Mouse (Mus musculus) NIH3T3 (cell line): ENCODE data around the gene Pla2r1.

Experiments used
- DNase-seq: peaks from one replicate; pipeline ENCODE4 v3.0.0-alpha.2; 2012; ENCODE audit warnings: low read depth

Pla2r1 gene

GRCm38 (mm10) chr2:60552902-60553682 is at the start of gene Pla2r1:
Gene Pla2r1, minus strand, starts transcription at chr2:60553308.
- DNase-seq = peak; percentile 76

GRCm38 (mm10) chr2:60601326-60601725 is 48.2 kb upstream of the Pla2r1 start:
- DNase-seq = no peak

GRCm38 (mm10) chr2:60600863-60601262 is 47.8 kb upstream of the Pla2r1 start:
- DNase-seq = peak; percentile 13

GRCm38 (mm10) chr2:60583416-60583815 is 30.3 kb upstream of the Pla2r1 start:
- peak; percentile 33 for DNase-seq

GRCm38 (mm10) chr2:60554561-60554960 is 1.5 kb upstream of the Pla2r1 start:
- no peak for DNase-seq

GRCm38 (mm10) chr2:60552177-60552901 is 769 bp downstream of the Pla2r1 start:
- DNase-seq = peak; percentile 17

- no peak for DNase-seq
Observed at GRCm38 (mm10) chr2:60551673-60552072, 1.4 kb downstream of the Pla2r1 start.

- DNase-seq = peak; percentile 17
Observed at GRCm38 (mm10) chr2:60550521-60550920, 2.6 kb downstream of the Pla2r1 start.

- DNase-seq = peak; percentile 57
Observed at GRCm38 (mm10) chr2:60549851-60550250, 3.3 kb downstream of the Pla2r1 start.

- DNase-seq = peak; percentile 82
Observed at GRCm38 (mm10) chr2:60546082-60546481, 7.0 kb downstream of the Pla2r1 start.

GRCm38 (mm10) chr2:60544006-60544405 is 9.1 kb downstream of the Pla2r1 start:
- no peak for DNase-seq

GRCm38 (mm10) chr2:60541745-60542144 is 11.4 kb downstream of the Pla2r1 start:
- no peak for DNase-seq

- no peak for DNase-seq
Observed at GRCm38 (mm10) chr2:60540346-60540745, 12.8 kb downstream of the Pla2r1 start.

GRCm38 (mm10) chr2:60538710-60539109 is 14.4 kb downstream of the Pla2r1 start:
- DNase-seq = no peak

GRCm38 (mm10) chr2:60538274-60538673 is 14.8 kb downstream of the Pla2r1 start:
- DNase-seq = no peak

- no peak for DNase-seq
Observed at GRCm38 (mm10) chr2:60534755-60535154, 18.4 kb downstream of the Pla2r1 start.

- DNase-seq = no peak
Observed at GRCm38 (mm10) chr2:60533026-60533425, 20.1 kb downstream of the Pla2r1 start.

GRCm38 (mm10) chr2:60532495-60532894 is 20.6 kb downstream of the Pla2r1 start:
- no peak for DNase-seq

GRCm38 (mm10) chr2:60515817-60516216 is 37.3 kb downstream of the Pla2r1 start:
- DNase-seq = no peak

- DNase-seq = no peak
Observed at GRCm38 (mm10) chr2:60514863-60515262, 38.2 kb downstream of the Pla2r1 start.

- no peak for DNase-seq
Observed at GRCm38 (mm10) chr2:60510718-60511117, 42.4 kb downstream of the Pla2r1 start.

- DNase-seq = no peak
Observed at GRCm38 (mm10) chr2:60505145-60505544, 48.0 kb downstream of the Pla2r1 start.

GRCm38 (mm10) chr2:60504718-60505117 is 48.4 kb downstream of the Pla2r1 start:
- peak; percentile 56 for DNase-seq
